Mouse (Mus musculus): ENCODE data around the gene Atxn1l. TPM values are rescaled to one million over a fixed set of nuclear protein-coding genes. Genes with fewer than 3 reads are reported as not detected.

Atxn1l gene
- total and polyA plus RNA-seq, 3 experiments, result 6.5 to 23.0 (median 20.0) TPM

GRCm38 (mm10) chr8:109714961-109715360 is 22.6 kb downstream of the Atxn1l start:
- H3K9ac ChIP-seq (ENCODE audit: low read depth, low read length), result no peak overlapping the region
- peaks cover 2% of the 10 kb centered on the region; the same call in 1 of the 2 replicates for H3K36me3 ChIP-seq (ENCODE audit: control insufficient read depth, insufficient read depth, low read length)
- no peaks in the 10 kb centered on the region for H3K79me2 ChIP-seq (replicated peaks; ENCODE audit: control insufficient read depth, insufficient read depth, low read length)
- intact Hi-C loops (cut with DNase I), result no loop called here
- H3K4me3 ChIP-seq, result no peak overlapping the region
- DNase-seq, result no peak
- no peak overlapping the region for H3K27ac ChIP-seq
- no peaks in the 10 kb centered on the region for H3K27me3 ChIP-seq (ENCODE audit: control insufficient read depth, insufficient read depth, low read length)
- TF ChIP-seq EP300 (IDR thresholded peaks at IDR 0.05; ENCODE audit: insufficient read depth, low read depth, low read length), result no peak
- TF ChIP-seq POLR2A (IDR thresholded peaks at IDR 0.05; ENCODE audit: insufficient read depth, low read depth, low read length), result no peak
- TF ChIP-seq CTCF (IDR thresholded peaks at IDR 0.05), result no peak
- no peaks in the 10 kb centered on the region for H3K4me1 ChIP-seq (ENCODE audit: control insufficient read depth, insufficient read depth, low read length)
- WGBS, result 83% methylated on average over 5 of the region's 5 CpGs

GRCm38 (mm10) chr8:109712521-109712920 is 25.0 kb downstream of the Atxn1l start:
- Histone ChIP-seq H3K4me1 (ENCODE audit: control insufficient read depth, insufficient read depth, low read length) (no peaks in the 10 kb centered on the region), H3K79me2 (replicated peaks; ENCODE audit: control insufficient read depth, insufficient read depth, low read length) (no peaks in the 10 kb centered on the region), H3K9ac (ENCODE audit: low read depth, low read length) (no peak overlapping the region), H3K4me3 (no peak overlapping the region), H3K36me3 (ENCODE audit: control insufficient read depth, insufficient read depth, low read length) (no peaks in the 10 kb centered on the region; the same call in 1 of the 2 replicates), H3K27ac (no peak overlapping the region), H3K27me3 (ENCODE audit: control insufficient read depth, insufficient read depth, low read length) (no peaks in the 10 kb centered on the region)
- intact Hi-C loops (cut with DNase I), result no loop called here
- DNase-seq, result no peak
- WGBS, result 95% methylated on average over 1 of the region's 1 CpGs
- TF ChIP-seq CTCF (IDR thresholded peaks at IDR 0.05) (no peak), POLR2A (IDR thresholded peaks at IDR 0.05; ENCODE audit: insufficient read depth, low read depth, low read length) (no peak), EP300 (IDR thresholded peaks at IDR 0.05; ENCODE audit: insufficient read depth, low read depth, low read length) (no peak)

- Histone ChIP-seq H3K79me2 (replicated peaks; ENCODE audit: control insufficient read depth, insufficient read depth, low read length) (no peaks in the 10 kb centered on the region), H3K27ac (no peak overlapping the region), H3K36me3 (ENCODE audit: control insufficient read depth, insufficient read depth, low read length) (peaks cover 2% of the 10 kb centered on the region; the same call in 1 of the 2 replicates), H3K9ac (ENCODE audit: low read depth, low read length) (no peak overlapping the region), H3K4me1 (ENCODE audit: control insufficient read depth, insufficient read depth, low read length) (peaks cover 4% of the 10 kb centered on the region), H3K27me3 (ENCODE audit: control insufficient read depth, insufficient read depth, low read length) (no peaks in the 10 kb centered on the region), H3K4me3 (no peak overlapping the region)
- intact Hi-C loops (cut with DNase I), result no loop called here
- TF ChIP-seq CTCF (IDR thresholded peaks at IDR 0.05) (no peak), EP300 (IDR thresholded peaks at IDR 0.05; ENCODE audit: insufficient read depth, low read depth, low read length) (no peak)
- no peak for DNase-seq
- WGBS, result 92% methylated on average over 4 of the region's 4 CpGs
Observed at GRCm38 (mm10) chr8:109707921-109708320, 29.6 kb downstream of the Atxn1l start.

- Histone ChIP-seq H3K27me3 (ENCODE audit: control insufficient read depth, insufficient read depth, low read length) (no peaks in the 10 kb centered on the region), H3K36me3 (ENCODE audit: control insufficient read depth, insufficient read depth, low read length) (peaks cover 2% of the 10 kb centered on the region; the same call in 1 of the 2 replicates), H3K4me1 (ENCODE audit: control insufficient read depth, insufficient read depth, low read length) (peaks cover 4% of the 10 kb centered on the region), H3K79me2 (replicated peaks; ENCODE audit: control insufficient read depth, insufficient read depth, low read length) (no peaks in the 10 kb centered on the region), H3K9ac (ENCODE audit: low read depth, low read length) (no peak overlapping the region), H3K27ac (no peak overlapping the region), H3K4me3 (0 out of 2 replicates have a peak overlapping the region, but pooled peaks have one; percentile 80)
- DNase-seq, result peak; percentile 73 to 82
- WGBS, result 12% methylated on average over 2 of the region's 2 CpGs
- intact Hi-C loops (cut with DNase I), result no loop called here
- TF ChIP-seq CTCF (IDR thresholded peaks at IDR 0.05) (peak; percentile 85), POLR2A (IDR thresholded peaks at IDR 0.05; ENCODE audit: insufficient read depth, low read depth, low read length) (no peak), EP300 (IDR thresholded peaks at IDR 0.05; ENCODE audit: insufficient read depth, low read depth, low read length) (0 out of 2 replicates have a peak, but pooled peaks have one; percentile 43)
Observed at GRCm38 (mm10) chr8:109706874-109707237, 30.7 kb downstream of the Atxn1l start.

- Histone ChIP-seq H3K79me2 (replicated peaks; ENCODE audit: control insufficient read depth, insufficient read depth, low read length) (no peaks in the 10 kb centered on the region), H3K36me3 (ENCODE audit: control insufficient read depth, insufficient read depth, low read length) (peaks cover 2% of the 10 kb centered on the region; the same call in 1 of the 2 replicates), H3K4me1 (ENCODE audit: control insufficient read depth, insufficient read depth, low read length) (peaks cover 4% of the 10 kb centered on the region), H3K9ac (ENCODE audit: low read depth, low read length) (peak overlapping the region; percentile 24; the same call in 1 of the 2 replicates), H3K27me3 (ENCODE audit: control insufficient read depth, insufficient read depth, low read length) (no peaks in the 10 kb centered on the region), H3K4me3 (peak overlapping the region; percentile 80), H3K27ac (peak overlapping the region; percentile 84)
- no peak for TF ChIP-seq CTCF (IDR thresholded peaks at IDR 0.05)
- TF ChIP-seq POLR2A (IDR thresholded peaks at IDR 0.05; ENCODE audit: insufficient read depth, low read depth, low read length), result no peak
- TF ChIP-seq EP300 (IDR thresholded peaks at IDR 0.05; ENCODE audit: insufficient read depth, low read depth, low read length), result no peak
- peak in 1 of 2 experiments; percentile 47 for DNase-seq
- intact Hi-C loops (cut with DNase I), result no loop called here
- 8% methylated on average over 24 of the region's 30 CpGs for WGBS
Observed at GRCm38 (mm10) chr8:109706076-109706873, 31.3 kb downstream of the Atxn1l start.
